Mouse (Mus musculus) liver (tissue): ENCODE data around the gene 1700007K13Rik.

Experiments
- DNase-seq: peaks from one replicate; pipeline ENCODE4 v3.0.0-alpha.2; 2020; ENCODE audit warnings: mixed read lengths

1700007K13Rik gene

DNA sequence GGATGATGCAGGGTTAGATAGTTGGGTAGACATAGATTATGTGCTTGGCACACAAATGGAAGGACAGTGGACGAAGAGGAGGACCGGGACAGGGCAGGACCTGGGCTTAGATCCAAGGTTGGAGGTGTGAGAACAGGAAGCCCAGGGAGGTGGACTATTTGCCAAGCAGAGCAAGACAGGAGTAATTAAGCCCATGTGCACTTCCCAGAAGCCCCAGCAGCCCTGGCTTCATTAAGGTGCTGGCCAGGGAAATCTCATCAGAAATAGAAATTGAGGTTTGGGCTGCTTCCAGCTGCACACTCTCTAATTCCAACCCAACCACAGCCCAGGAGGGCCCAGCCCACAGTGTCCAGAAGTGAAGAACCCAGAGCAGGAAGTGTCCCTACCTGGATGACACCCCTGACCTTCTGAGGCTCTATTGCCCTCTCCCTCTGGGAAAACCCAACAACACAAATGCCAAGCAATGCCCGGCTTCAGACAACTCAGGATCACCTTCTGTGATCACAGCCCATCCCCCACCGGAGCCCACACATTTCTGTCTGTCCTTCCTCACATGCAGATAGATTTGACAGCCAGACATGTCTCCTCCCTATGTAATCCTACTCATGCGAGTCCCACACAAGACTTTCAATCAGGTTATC lies 51.9 kb downstream of the 1700007K13Rik start:
- no peak for DNase-seq

GRCm38 (mm10) chr2:28412936-28413335 lies 53.2 kb downstream of the 1700007K13Rik start:
- DNase-seq, result no peak
